Mouse (Mus musculus) myocyte (in vitro differentiated cells): Measurements from ENCODE around the gene Sftpd. TPM values are rescaled to one million over a fixed set of nuclear protein-coding genes. Genes with fewer than 3 reads are reported as not detected.

ENCODE experiments used
- H3K27me3 ChIP-seq: one replicate; pipeline ENCODE4 v1.6.1; 2011; ENCODE audit not compliant: control insufficient read depth, insufficient read depth, insufficient read length
- H3K36me3 ChIP-seq: one replicate; pipeline ENCODE4 v1.6.1; 2011; ENCODE audit not compliant: control insufficient read depth, insufficient read depth
- H3K4me2 ChIP-seq: one replicate; pipeline ENCODE4 v1.6.1; 2011; ENCODE audit warnings: low read depth, control low read depth
- H3K4me3 ChIP-seq: one replicate; pipeline ENCODE4 v1.5.1; 2011; ENCODE audit warnings: mild to moderate bottlenecking, control low read depth, moderate library complexity
- H3K79me2 ChIP-seq: one replicate; pipeline ENCODE4 v1.6.1; 2011; ENCODE audit not compliant: control insufficient read depth, insufficient read depth
- H3ac ChIP-seq: one replicate; pipeline ENCODE4 v1.6.1; 2011; ENCODE audit not compliant: control insufficient read depth, insufficient read length
- CEBPB ChIP-seq: IDR thresholded peaks from 2 replicates; pipeline ENCODE4 v1.6.1; 2011; ENCODE audit warnings: mild to moderate bottlenecking, moderate library complexity; ENCODE audit not compliant: poor library complexity, insufficient read depth, severe bottlenecking
- E2F4 ChIP-seq: IDR thresholded peaks from one replicate; pipeline ENCODE4 v1.6.1; 2011; ENCODE audit warnings: mild to moderate bottlenecking, control low read depth, moderate library complexity; ENCODE audit not compliant: insufficient read depth
- MAX ChIP-seq: IDR thresholded peaks from one replicate; pipeline ENCODE4 v1.6.1; 2011; ENCODE audit warnings: low read depth, mild to moderate bottlenecking, control low read depth
- MYOD1 ChIP-seq, 3 experiments: IDR thresholded peaks; one replicate each; pipeline ENCODE4 v1.6.1; 2011; ENCODE audit warnings: control low read depth in 2 of 3, low read depth in 2 of 3, mild to moderate bottlenecking in 2 of 3, moderate library complexity in 1 of 3; ENCODE audit not compliant: insufficient read length in 2 of 3, control insufficient read depth in 1 of 3
- MYOG ChIP-seq, 3 experiments: IDR thresholded peaks; one replicate each; pipeline ENCODE4 v1.6.1; 2011; ENCODE audit warnings: control low read depth in 2 of 3, low read depth in 2 of 3, mild to moderate bottlenecking in 2 of 3; ENCODE audit not compliant: insufficient read length in 2 of 3, control insufficient read depth in 1 of 3, insufficient read depth in 1 of 3
- POLR2A ChIP-seq: IDR thresholded peaks from one replicate; pipeline ENCODE4 v1.6.1; 2011; ENCODE audit warnings: low read depth, mild to moderate bottlenecking, control low read depth, moderate library complexity; ENCODE audit not compliant: insufficient read length
- POLR2AphosphoS2 ChIP-seq: IDR thresholded peaks from one replicate; pipeline ENCODE4 v1.6.1; 2011; ENCODE audit warnings: low read depth, control low read depth; ENCODE audit not compliant: insufficient read length
- REST ChIP-seq: IDR thresholded peaks from one replicate; pipeline ENCODE4 v1.6.1; 2011; ENCODE audit warnings: mild to moderate bottlenecking, control low read depth, moderate library complexity; ENCODE audit not compliant: insufficient read depth, insufficient read length
- SRF ChIP-seq: IDR thresholded peaks from one replicate; pipeline ENCODE4 v1.6.1; 2011; ENCODE audit warnings: low read depth; ENCODE audit not compliant: control insufficient read depth, insufficient read length
- TCF12 ChIP-seq: IDR thresholded peaks from one replicate; pipeline ENCODE4 v1.6.1; 2011; ENCODE audit warnings: mild to moderate bottlenecking, control low read depth; ENCODE audit not compliant: poor library complexity, insufficient read depth, severe bottlenecking
- TCF3 ChIP-seq: IDR thresholded peaks from one replicate; pipeline ENCODE4 v1.6.1; 2011; ENCODE audit warnings: low read depth, control low read depth; ENCODE audit not compliant: insufficient read length
- USF1 ChIP-seq: IDR thresholded peaks from one replicate; pipeline ENCODE4 v1.6.1; 2011; ENCODE audit warnings: low read depth, mild to moderate bottlenecking, control low read depth, moderate library complexity
- polyA plus RNA-seq: library from polyadenylated mRNA; unstranded; fragments of >200 nt; fragmentation: generic; extraction: Trizol; gene quantifications from one replicate; pipeline ENCODE4 v1.2.1, GENCODE M21; 2012; ENCODE audit warnings: missing spikeins

The Sftpd gene
- polyA plus RNA-seq, 1 experiment, result not detected

GRCm38 (mm10) chr14:41160076-41160475 lies 24.9 kb downstream of the Sftpd start:
- Histone ChIP-seq H3K27me3 (no peaks in the 10 kb centered on the region), H3ac (no peak overlapping the region), H3K4me2 (no peak overlapping the region), H3K36me3 (no peaks in the 10 kb centered on the region), H3K79me2 (no peaks in the 10 kb centered on the region), H3K4me3 (no peak overlapping the region)
- TF ChIP-seq USF1 (no peak), POLR2AphosphoS2 (no peak)

- Histone ChIP-seq H3K79me2 (no peaks in the 10 kb centered on the region), H3K27me3 (no peaks in the 10 kb centered on the region), H3K4me2 (no peak within 1 kb of the TSS), H3K4me3 (no peak within 1 kb of the TSS), H3K36me3 (no peaks in the 10 kb centered on the region), H3ac (no peak within 1 kb of the TSS)
- no peak for TF ChIP-seq SRF
- TF ChIP-seq MYOD1 (IDR thresholded peaks at IDR 0.05; ENCODE audit: control insufficient read depth in 1 of 3, insufficient read length in 2 of 3, low read depth in 2 of 3), result no peak
- TF ChIP-seq MYOG (IDR thresholded peaks at IDR 0.05; ENCODE audit: control insufficient read depth in 1 of 3, insufficient read depth in 1 of 3, insufficient read length in 2 of 3, low read depth in 2 of 3), result no peak
- no peak for TF ChIP-seq TCF3
Observed at GRCm38 (mm10) chr14:41151220-41151898, 33.6 kb downstream of the Sftpd start, which contains the start of gene Mbl1. Mbl1 (plus strand) TSS chr14:41151458.

GRCm38 (mm10) chr14:41147356-41147755 lies 37.6 kb downstream of the Sftpd start:
- no peaks in the 10 kb centered on the region for H3K79me2 ChIP-seq
- TF ChIP-seq MYOD1 (IDR thresholded peaks at IDR 0.05; ENCODE audit: control insufficient read depth in 1 of 3, insufficient read length in 2 of 3, low read depth in 2 of 3), result no peak
- no peak for TF ChIP-seq TCF12
- TF ChIP-seq MYOG (IDR thresholded peaks at IDR 0.05; ENCODE audit: control insufficient read depth in 1 of 3, insufficient read depth in 1 of 3, insufficient read length in 2 of 3, low read depth in 2 of 3), result no peak
- no peak for TF ChIP-seq REST
- TF ChIP-seq CEBPB, result no peak
- no peak for TF ChIP-seq MAX
- TF ChIP-seq SRF, result no peak
- H3ac ChIP-seq, result no peak overlapping the region
- H3K4me2 ChIP-seq, result no peak overlapping the region
- H3K27me3 ChIP-seq, result no peaks in the 10 kb centered on the region
- no peak overlapping the region for H3K4me3 ChIP-seq
- H3K36me3 ChIP-seq, result no peaks in the 10 kb centered on the region

GRCm38 (mm10) chr14:41146922-41147321 lies 38.0 kb downstream of the Sftpd start:
- H3K4me2 ChIP-seq, result no peak overlapping the region
- no peaks in the 10 kb centered on the region for H3K36me3 ChIP-seq
- no peaks in the 10 kb centered on the region for H3K79me2 ChIP-seq
- no peak overlapping the region for H3K4me3 ChIP-seq
- no peak overlapping the region for H3ac ChIP-seq
- H3K27me3 ChIP-seq, result no peaks in the 10 kb centered on the region
- no peak for TF ChIP-seq MYOG (IDR thresholded peaks at IDR 0.05; ENCODE audit: control insufficient read depth in 1 of 3, insufficient read depth in 1 of 3, insufficient read length in 2 of 3, low read depth in 2 of 3)
- no peak for TF ChIP-seq MYOD1 (IDR thresholded peaks at IDR 0.05; ENCODE audit: control insufficient read depth in 1 of 3, insufficient read length in 2 of 3, low read depth in 2 of 3)
- TF ChIP-seq POLR2AphosphoS2, result no peak
- no peak for TF ChIP-seq TCF12
- TF ChIP-seq POLR2A, result no peak
- no peak for TF ChIP-seq E2F4
- TF ChIP-seq REST, result no peak
- no peak for TF ChIP-seq MAX
- no peak for TF ChIP-seq CEBPB
- TF ChIP-seq TCF3, result no peak
- TF ChIP-seq SRF, result no peak

- Histone ChIP-seq H3ac (no peak overlapping the region), H3K4me2 (no peak overlapping the region), H3K79me2 (no peaks in the 10 kb centered on the region), H3K36me3 (no peaks in the 10 kb centered on the region), H3K4me3 (no peak overlapping the region), H3K27me3 (no peaks in the 10 kb centered on the region)
- no peak for TF ChIP-seq REST
- TF ChIP-seq TCF12, result no peak
- TF ChIP-seq TCF3, result no peak
- TF ChIP-seq MYOG (IDR thresholded peaks at IDR 0.05; ENCODE audit: control insufficient read depth in 1 of 3, insufficient read depth in 1 of 3, insufficient read length in 2 of 3, low read depth in 2 of 3), result no peak
- TF ChIP-seq SRF, result no peak
- no peak for TF ChIP-seq E2F4
- no peak for TF ChIP-seq POLR2AphosphoS2
- TF ChIP-seq MYOD1 (IDR thresholded peaks at IDR 0.05; ENCODE audit: control insufficient read depth in 1 of 3, insufficient read length in 2 of 3, low read depth in 2 of 3), result no peak
- TF ChIP-seq POLR2A, result no peak
- no peak for TF ChIP-seq CEBPB
Observed at GRCm38 (mm10) chr14:41146035-41146434, 38.9 kb downstream of the Sftpd start.
